Mouse (Mus musculus) myocyte (in vitro differentiated cells): ENCODE measurements around the gene Pard3b.

Source experiments
- CEBPB ChIP-seq: IDR thresholded peaks from 2 replicates; pipeline ENCODE4 v1.6.1; 2011; ENCODE audit warnings: mild to moderate bottlenecking, moderate library complexity; ENCODE audit not compliant: poor library complexity, insufficient read depth, severe bottlenecking
- MAX ChIP-seq: IDR thresholded peaks from one replicate; pipeline ENCODE4 v1.6.1; 2011; ENCODE audit warnings: low read depth, mild to moderate bottlenecking, control low read depth
- POLR2A ChIP-seq: IDR thresholded peaks from one replicate; pipeline ENCODE4 v1.6.1; 2011; ENCODE audit warnings: low read depth, mild to moderate bottlenecking, control low read depth, moderate library complexity; ENCODE audit not compliant: insufficient read length
- POLR2AphosphoS2 ChIP-seq: IDR thresholded peaks from one replicate; pipeline ENCODE4 v1.6.1; 2011; ENCODE audit warnings: low read depth, control low read depth; ENCODE audit not compliant: insufficient read length
- REST ChIP-seq: IDR thresholded peaks from one replicate; pipeline ENCODE4 v1.6.1; 2011; ENCODE audit warnings: mild to moderate bottlenecking, control low read depth, moderate library complexity; ENCODE audit not compliant: insufficient read depth, insufficient read length
- USF1 ChIP-seq: IDR thresholded peaks from one replicate; pipeline ENCODE4 v1.6.1; 2011; ENCODE audit warnings: low read depth, mild to moderate bottlenecking, control low read depth, moderate library complexity

- no peak for TF ChIP-seq MAX
- no peak for TF ChIP-seq POLR2A
- no peak for TF ChIP-seq USF1
- TF ChIP-seq POLR2AphosphoS2, result no peak
- no peak for TF ChIP-seq REST
- no peak for TF ChIP-seq CEBPB
Observed at GRCm38 (mm10) chr1:61779906-61780305, 141.3 kb downstream of the Pard3b start.
